Mouse (Mus musculus): ENCODE data around the gene Lrrc74a. TPM values are rescaled to one million over a fixed set of nuclear protein-coding genes. Genes with fewer than 3 reads are reported as not detected.

The Lrrc74a gene
- total RNA-seq, 2 experiments from 2014 or later = not detected

DNA sequence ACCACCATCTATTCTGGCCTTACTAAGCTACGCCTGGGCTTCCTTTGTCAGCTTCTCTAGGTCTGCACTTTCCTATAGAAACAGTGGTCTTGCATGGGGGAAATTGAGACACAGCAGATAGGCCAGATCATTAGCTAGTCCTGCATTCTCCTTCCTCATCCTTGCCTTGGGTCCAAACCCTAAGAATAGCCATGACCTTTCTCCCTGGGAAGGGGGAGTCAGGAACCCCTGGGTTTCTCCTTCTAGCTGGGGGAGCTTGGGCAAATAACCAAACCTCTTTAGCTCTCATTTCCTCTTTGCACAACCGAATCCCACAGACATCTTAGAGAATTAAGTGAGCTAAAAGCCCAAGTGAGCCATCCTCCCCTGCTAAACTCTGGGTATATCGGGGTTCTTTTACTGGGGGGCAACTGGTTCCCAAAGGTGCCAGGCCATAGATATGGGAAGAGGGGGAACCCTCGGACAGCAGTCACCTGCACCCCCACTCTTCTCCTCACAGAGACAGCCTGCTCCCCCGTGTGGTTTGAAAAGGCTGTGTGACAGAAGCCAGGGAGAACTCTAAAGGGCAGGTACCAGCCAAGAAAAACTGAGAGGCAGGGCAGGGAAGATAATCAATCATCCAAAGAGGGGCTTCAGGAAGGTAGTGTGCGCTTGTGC is 69.6 kb downstream of the Lrrc74a start:
- no peak for DNase-seq (ENCODE audit: low spot score in 2 of 2)

- DNase-seq (ENCODE audit: low spot score in 2 of 2) = no peak
These were observed 70.1 kb downstream of the Lrrc74a start for GRCm38 (mm10) chr12:86804308-86804700.

GRCm38 (mm10) chr12:86804857-86805256 is 70.7 kb downstream of the Lrrc74a start:
- DNase-seq (ENCODE audit: low spot score in 2 of 2) = no peak

- no peak for DNase-seq (ENCODE audit: low spot score in 2 of 2)
These were observed 71.1 kb downstream of the Lrrc74a start for GRCm38 (mm10) chr12:86805315-86805714.

GRCm38 (mm10) chr12:86806031-86806922 is 72.1 kb downstream of the Lrrc74a start:
- DNase-seq (ENCODE audit: low spot score in 2 of 2) = peak in 1 of 2 experiments; percentile 28

DNA sequence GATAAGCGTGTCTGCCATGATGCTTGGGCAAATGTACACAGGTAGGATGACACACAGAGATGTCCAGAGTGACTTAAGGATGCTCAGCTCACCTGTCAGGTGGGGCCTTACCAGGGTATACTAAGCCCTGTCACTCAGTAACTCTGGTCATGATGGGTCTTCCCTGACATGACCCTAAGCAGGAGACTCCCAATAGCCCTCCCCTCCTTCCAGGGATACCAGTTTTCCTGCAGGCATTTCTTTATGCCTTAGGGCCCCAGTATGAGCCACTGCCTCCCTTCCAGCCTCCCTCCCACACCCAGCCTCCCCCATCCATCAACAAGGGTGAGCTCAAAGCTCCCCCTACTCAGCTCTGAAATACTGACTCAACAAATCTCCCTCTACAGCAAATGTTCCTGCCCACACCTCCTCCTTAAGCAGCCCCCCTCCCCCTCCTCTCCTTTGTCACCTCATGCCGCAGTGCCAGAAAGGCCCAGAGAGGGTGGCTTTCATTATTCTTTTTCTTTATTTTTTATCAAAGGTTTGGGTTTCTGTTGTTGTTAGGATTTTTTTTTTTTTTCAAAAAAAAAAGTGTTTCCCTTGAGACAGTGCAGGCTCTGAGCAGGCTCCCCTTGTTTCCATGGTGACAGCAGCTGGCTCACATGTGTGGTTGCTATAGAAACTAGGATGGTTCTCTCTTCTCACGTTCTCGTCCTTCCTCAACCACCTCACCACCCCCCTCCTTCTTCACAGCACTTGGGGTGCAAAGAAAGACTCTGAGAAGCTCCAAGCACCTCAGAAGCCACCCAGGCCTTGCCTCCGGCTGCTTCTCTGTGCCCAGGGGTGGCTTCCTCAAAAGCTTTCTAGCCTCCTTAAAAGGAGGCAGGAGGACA is 73.0 kb downstream of the Lrrc74a start:
- no peak for DNase-seq (ENCODE audit: low spot score in 2 of 2)

DNA sequence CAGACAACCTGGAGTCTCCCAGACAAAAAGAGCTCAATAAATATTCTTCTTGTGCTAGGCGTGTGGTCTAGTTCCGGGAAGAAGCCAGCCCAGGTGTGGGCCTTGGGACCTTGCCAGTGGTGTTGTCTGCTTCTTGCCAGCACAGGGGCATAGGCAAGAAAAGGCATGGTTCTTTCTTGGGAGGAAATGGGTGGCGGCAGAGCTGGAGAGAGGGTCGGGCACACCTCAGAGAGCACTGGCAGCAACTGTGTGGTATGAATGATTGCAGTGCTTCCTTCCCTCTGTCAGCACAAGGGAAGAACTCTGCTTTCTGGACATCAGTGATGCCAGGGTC is 73.6 kb downstream of the Lrrc74a start:
- no peak for DNase-seq (ENCODE audit: low spot score in 2 of 2)

DNA sequence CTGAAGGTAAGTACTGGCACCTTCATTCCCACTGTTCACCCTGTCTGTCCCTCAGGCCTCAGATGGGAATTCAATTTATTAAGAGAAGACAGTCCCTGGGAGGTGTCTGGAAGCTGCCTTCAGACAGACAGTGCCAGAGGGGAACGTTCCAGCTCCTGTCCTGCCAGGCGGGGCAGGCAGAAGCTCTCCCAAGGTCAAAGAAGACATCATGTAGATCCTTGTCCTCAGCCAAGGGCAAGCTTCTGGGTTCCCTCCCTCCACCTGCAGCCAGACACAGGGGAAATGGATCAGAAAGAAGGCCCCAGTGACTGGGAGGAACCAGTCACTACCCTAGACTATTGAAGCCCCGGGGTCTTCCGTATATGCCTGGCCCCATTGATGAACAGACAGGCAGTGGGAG is 74.7 kb downstream of the Lrrc74a start:
- no peak for DNase-seq (ENCODE audit: low spot score in 2 of 2)

DNA sequence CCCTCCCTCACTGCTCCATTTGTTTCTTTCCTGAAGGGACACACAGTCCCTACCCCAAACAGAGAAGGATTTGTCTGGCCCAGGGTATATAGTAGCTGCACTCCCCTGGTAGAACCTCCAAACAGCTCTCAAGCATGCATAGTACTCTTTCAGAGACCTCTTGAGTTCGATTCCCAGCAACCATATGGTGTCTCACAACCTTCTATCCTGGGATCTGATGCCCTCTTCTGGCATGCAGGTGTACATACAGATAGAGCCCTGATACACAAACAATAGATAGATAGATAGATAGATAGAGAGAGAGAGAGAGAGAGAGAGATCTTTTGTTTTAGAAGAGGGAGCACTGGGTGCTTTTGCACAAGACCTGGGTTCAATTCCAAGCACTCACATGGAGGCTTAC is 75.9 kb downstream of the Lrrc74a start:
- DNase-seq (ENCODE audit: low spot score in 2 of 2) = no peak

- DNase-seq (ENCODE audit: low spot score in 2 of 2) = no peak
These were observed 76.7 kb downstream of the Lrrc74a start for GRCm38 (mm10) chr12:86810725-86811444.

DNA sequence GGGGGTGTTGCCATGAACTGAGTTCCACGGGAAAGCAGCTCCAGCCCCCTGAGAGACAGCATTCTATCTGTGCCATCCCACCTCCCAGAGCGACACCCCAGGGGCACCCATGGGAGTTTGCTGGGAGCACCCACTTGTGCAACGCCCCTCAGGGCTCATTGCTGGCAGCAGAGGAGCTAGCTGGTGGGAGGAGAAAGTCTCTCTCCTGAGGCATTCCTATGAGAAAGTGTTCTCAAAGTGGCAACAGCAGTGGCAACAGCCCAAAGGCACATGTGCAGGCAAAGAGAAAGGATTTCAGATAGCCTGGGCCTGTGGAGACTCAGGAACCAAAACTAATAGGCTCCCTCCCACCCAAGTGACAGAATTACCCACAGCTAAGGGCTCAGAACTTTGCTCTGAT is 78.6 kb downstream of the Lrrc74a start:
- DNase-seq (ENCODE audit: low spot score in 2 of 2) = no peak

Other genes with a start within 250 kb of the Lrrc74a start
- 1 to 10 TPM; 2.2 to 4.8 TPM for gene Vash1, start 55.7 kb upstream of the Lrrc74a start, total RNA-seq (2021)
- gene Angel1, start 7.9 kb upstream of the Lrrc74a start, total RNA-seq (2021) = 1 to 10 TPM; 2.3 to 2.4 TPM
- 10 to 100 TPM; 61.0 to 61.4 TPM for gene Irf2bpl, start 150.4 kb downstream of the Lrrc74a start, total RNA-seq (2021)
- 10 to 100 TPM; 21.8 to 28.5 TPM for gene Cipc, start 212.7 kb downstream of the Lrrc74a start, total RNA-seq (2021)

Data from adrenal gland, adult 18-20 months (tissue).